In genomic region chr12:40469009-40469408, GRCm38 (mm10) we compare ENCODE assay signal across 26 mouse cellular contexts. TPM values are rescaled to one million over a fixed set of nuclear protein-coding genes. Genes with fewer than 3 reads are reported as not detected.
DNase-seq lines count a peak whose midpoint lies in the region; ATAC-seq and TF ChIP-seq lines count a peak whose summit lies in the region.
"Had no signal": no experiment of that assay in that cellular context is flagged by ENCODE, and none has a peak within 500 bp of the region (broad histone marks: within the 10 kb centered on the region; RNA-seq: fewer than 3 reads in every experiment).

No protein-coding gene starts in this region.

- peak; percentile 61 for ATAC-seq in megakaryocyte, adult 5-6 weeks (ENCODE audit: poor library complexity, severe bottlenecking)
- ATAC-seq in monocyte, adult 5-6 weeks (replicated peaks; ENCODE audit: insufficient number of reproducible peaks, low FRiP score, low TSS enrichment, poor library complexity, severe bottlenecking), result 0 out of 2 replicates have a peak, but pooled peaks have one; percentile 50
- ATAC-seq: activated CD4-positive, CD25-positive, alpha-beta regulatory T cell, adult 4 months; CD4-positive, CD25-positive, alpha-beta regulatory T cell, adult 4 months; forebrain, embryonic 14.5 days; forebrain, embryonic 16.5 days; Patski had no signal

- peak in 1 of 2 experiments; percentile 3 for DNase-seq in layer of hippocampus, adult 2 months (ENCODE audit: low spot score in 2 of 2)
- no peak for DNase-seq in layer of hippocampus, adult 18-20 months (ENCODE audit: low spot score in 2 of 2)
- no peak for DNase-seq in ovary, adult 18-20 months (ENCODE audit: low spot score)
- DNase-seq: adrenal gland, adult 2 months; adrenal gland, postnatal 10 days; adrenal gland, postnatal 25 days; B cell, adult 2 months; cerebellum, adult 11 months; cerebellum, adult 18-20 months; cerebellum, adult 8-10 months; cerebellum, adult 9-11 months; cerebellum, postnatal 14 days; cerebellum, postnatal 36 days; embryo, embryonic 11 days had no signal

- no peak for TF ChIP-seq CTCF in layer of hippocampus, adult 2 months (conservative IDR thresholded peaks at IDR 0.05)

- no peak overlapping the region for H3K4me3 ChIP-seq in layer of hippocampus, adult 2 months
- H3K4me3 ChIP-seq: embryonic facial prominence, embryonic 13.5 days; embryonic facial prominence, embryonic 15.5 days; erythroblast, embryonic 14.5 days; forebrain, embryonic 10.5 days; forebrain, embryonic 12.5 days had no signal

- H3K27ac ChIP-seq in layer of hippocampus, adult 2 months, result peak overlapping the region; percentile 64; the same call in 1 of the 2 replicates
- H3K27ac ChIP-seq: embryonic facial prominence, embryonic 13.5 days; embryonic facial prominence, embryonic 15.5 days; forebrain, embryonic 10.5 days; forebrain, embryonic 12.5 days had no signal

RNA-seq across cellular contexts. Expression of gene Dock4, which starts 23.3 kb away (rescaled TPM):
- 100 to 1,000 TPM; 253 to 265 TPM for total RNA-seq in layer of hippocampus, adult 2 months (2021)
- total RNA-seq in layer of hippocampus, adult 18-20 months (2021), result 100 to 1,000 TPM; 202 to 219 TPM
- total RNA-seq in megakaryocyte, adult 5-6 weeks (2015), result 11.4 and 12.2 TPM in 2 replicates
- total RNA-seq in megakaryocyte, adult 5-6 weeks (2017), result 5.3 and 8.8 TPM in 2 replicates
- 8.9 to 13.2 TPM (median 9.0 TPM) in 3 replicates for total RNA-seq in monocyte, adult 5-6 weeks (2017)

RNA-seq across cellular contexts. Expression of gene Zfp277, which starts 23.3 kb away (rescaled TPM):
- total RNA-seq in layer of hippocampus, adult 2 months (2021), result 10 to 100 TPM; 24.2 to 26.5 TPM
- total RNA-seq in layer of hippocampus, adult 18-20 months (2021), result 10 to 100 TPM; 24.0 to 26.2 TPM
- 38.3 and 44.2 TPM in 2 replicates for total RNA-seq in megakaryocyte, adult 5-6 weeks (2015)
- 43.9 and 44.6 TPM in 2 replicates for total RNA-seq in megakaryocyte, adult 5-6 weeks (2017)
- 28.1 to 46.3 TPM (median 43.7 TPM) in 3 replicates for total RNA-seq in monocyte, adult 5-6 weeks (2017)

Comparison
In these comparisons a context has a peak if more than half of its experiments do, and no peak if none do; other contexts are left out.
1. RNA of gene Dock4, which starts 23.3 kb away (total RNA-seq): 253 to 265 TPM in layer of hippocampus, adult 2 months and 202 to 219 TPM in layer of hippocampus, adult 18-20 months; 5.3 to 12.2 TPM in megakaryocyte, adult 5-6 weeks and 8.9 to 13.2 TPM in monocyte, adult 5-6 weeks; every median in the first group is over 10 times any median in the second.